Mouse (Mus musculus) cerebellum, adult (tissue): ENCODE results near the gene Ift74.
"Not testable (repeated sequence)": the region's sequence is repeated elsewhere in the genome, so short reads cannot be mapped to it uniquely, and the experiment has no call there.

Experiments
- ATAC-seq: cut with Nextera tagmentation; 2 replicates; pipeline ENCODE4 v1.9.2; 2017; ENCODE audit warnings: mild to moderate bottlenecking, moderate library complexity, mixed read lengths; ENCODE audit not compliant: insufficient number of reproducible peaks, low FRiP score, low TSS enrichment

Ift74 gene

GRCm38 (mm10) chr4:94613972-94614626 is at the start of gene Ift74:
Gene Ift74 (plus strand): TSS chr4:94614491.
- peak; percentile 100 for ATAC-seq

- ATAC-seq, result no peak
These were observed 41.6 kb upstream of the Ift74 start for GRCm38 (mm10) chr4:94572677-94573076.

- ATAC-seq, result no peak
These were observed 22.4 kb upstream of the Ift74 start for GRCm38 (mm10) chr4:94591765-94592381.

GRCm38 (mm10) chr4:94592709-94593108 is 21.6 kb upstream of the Ift74 start:
- ATAC-seq, result no peak

GRCm38 (mm10) chr4:94601395-94601794 is 12.9 kb upstream of the Ift74 start:
- ATAC-seq, result no peak

- ATAC-seq, result no peak
These were observed 11.7 kb upstream of the Ift74 start for GRCm38 (mm10) chr4:94602496-94603030.

- ATAC-seq, result peak; percentile 98
These were observed 11.2 kb upstream of the Ift74 start, which contains the start of gene Plaa for GRCm38 (mm10) chr4:94603031-94603629. Gene Plaa (minus strand): TSS chr4:94603244.

- ATAC-seq, result no peak
These were observed 9.8 kb upstream of the Ift74 start for GRCm38 (mm10) chr4:94604452-94605019.

GRCm38 (mm10) chr4:94605591-94605990 is 8.7 kb upstream of the Ift74 start:
- no peak for ATAC-seq

GRCm38 (mm10) chr4:94610339-94610738 is 4.0 kb upstream of the Ift74 start:
- no peak for ATAC-seq

GRCm38 (mm10) chr4:94614627-94615006 is 326 bp downstream of the Ift74 start:
- ATAC-seq, result peak; percentile 67; the same call in 1 of the 2 replicates

- ATAC-seq, result no peak
These were observed 5.8 kb downstream of the Ift74 start for GRCm38 (mm10) chr4:94620077-94620476.

GRCm38 (mm10) chr4:94643141-94643540 is 28.9 kb downstream of the Ift74 start:
- ATAC-seq, result no peak

- ATAC-seq, result no peak
These were observed 35.6 kb downstream of the Ift74 start, which contains the start of gene Lrrc19 for GRCm38 (mm10) chr4:94649920-94650319. Gene Lrrc19 (minus strand): TSS chr4:94650144.

GRCm38 (mm10) chr4:94650426-94651175 is 36.3 kb downstream of the Ift74 start:
- not testable (repeated sequence) for ATAC-seq

GRCm38 (mm10) chr4:94669718-94670117 is 55.4 kb downstream of the Ift74 start:
- no peak for ATAC-seq

- no peak for ATAC-seq
These were observed 66.4 kb downstream of the Ift74 start for GRCm38 (mm10) chr4:94680662-94681061.

GRCm38 (mm10) chr4:94681181-94681580 is 66.9 kb downstream of the Ift74 start:
- ATAC-seq, result no peak

- no peak for ATAC-seq
These were observed 67.7 kb downstream of the Ift74 start for GRCm38 (mm10) chr4:94682029-94682428.

- ATAC-seq, result no peak
These were observed 69.0 kb downstream of the Ift74 start for GRCm38 (mm10) chr4:94683305-94683704.
